Mouse (Mus musculus): Measurements from ENCODE around the gene Kif13a. TPM values are rescaled to one million over a fixed set of nuclear protein-coding genes. Genes with fewer than 3 reads are reported as not detected.

The Kif13a gene
- polyA plus RNA-seq, 1 experiment from 2014 or later = 23.1 TPM

- WGBS = 97% methylated on average over 9 of the region's 9 CpGs
- H3K9me3 ChIP-seq (ENCODE audit: control insufficient read depth, low read length) = no peaks in the 10 kb centered on the region
- no peaks in the 10 kb centered on the region; the same call in 1 of the 2 replicates for H3K36me3 ChIP-seq (ENCODE audit: control insufficient read depth, insufficient read depth, low read length)
- no peak for ATAC-seq (replicated peaks; ENCODE audit: low FRiP score)
- no peak overlapping the region for H3K4me3 ChIP-seq (ENCODE audit: low read depth, low read length)
- no peak overlapping the region for H3K27ac ChIP-seq (ENCODE audit: low read depth, low read length)
- no peaks in the 10 kb centered on the region for H3K4me1 ChIP-seq (replicated peaks; ENCODE audit: control insufficient read depth, insufficient read depth, low read length)
- no peak overlapping the region for H3K9ac ChIP-seq (ENCODE audit: low read length)
- no peaks in the 10 kb centered on the region for H3K27me3 ChIP-seq (ENCODE audit: control insufficient read depth, insufficient read depth, low read length)
- no peak overlapping the region for H3K4me2 ChIP-seq (ENCODE audit: low read depth, low read length, severe bottlenecking)
- DNase-seq (ENCODE audit: low spot score) = no peak
Observed at GRCm38 (mm10) chr13:46763210-46763609, 166.5 kb downstream of the Kif13a start.

GRCm38 (mm10) chr13:46760921-46761320, 168.7 kb downstream of the Kif13a start:
- 75% methylated on average over 6 of the region's 6 CpGs for WGBS
- H3K36me3 ChIP-seq (ENCODE audit: control insufficient read depth, insufficient read depth, low read length) = no peaks in the 10 kb centered on the region; the same call in 1 of the 2 replicates
- H3K27ac ChIP-seq (ENCODE audit: low read depth, low read length) = no peak overlapping the region
- DNase-seq (ENCODE audit: low spot score) = no peak
- no peak overlapping the region for H3K9ac ChIP-seq (ENCODE audit: low read length)
- H3K4me1 ChIP-seq (replicated peaks; ENCODE audit: control insufficient read depth, insufficient read depth, low read length) = no peaks in the 10 kb centered on the region
- H3K9me3 ChIP-seq (ENCODE audit: control insufficient read depth, low read length) = no peaks in the 10 kb centered on the region
- no peak for ATAC-seq (replicated peaks; ENCODE audit: low FRiP score)
- no peaks in the 10 kb centered on the region for H3K27me3 ChIP-seq (ENCODE audit: control insufficient read depth, insufficient read depth, low read length)
- no peak overlapping the region for H3K4me3 ChIP-seq (ENCODE audit: low read depth, low read length)
- no peak overlapping the region for H3K4me2 ChIP-seq (ENCODE audit: low read depth, low read length, severe bottlenecking)

- Histone ChIP-seq H3K27me3 (ENCODE audit: control insufficient read depth, insufficient read depth, low read length) (no peaks in the 10 kb centered on the region), H3K4me1 (replicated peaks; ENCODE audit: control insufficient read depth, insufficient read depth, low read length) (no peaks in the 10 kb centered on the region), H3K9ac (ENCODE audit: low read length) (no peak overlapping the region), H3K27ac (ENCODE audit: low read depth, low read length) (no peak overlapping the region), H3K9me3 (ENCODE audit: control insufficient read depth, low read length) (no peaks in the 10 kb centered on the region), H3K36me3 (ENCODE audit: control insufficient read depth, insufficient read depth, low read length) (no peaks in the 10 kb centered on the region; the same call in 1 of the 2 replicates), H3K4me2 (ENCODE audit: low read depth, low read length, severe bottlenecking) (no peak overlapping the region), H3K4me3 (ENCODE audit: low read depth, low read length) (no peak overlapping the region)
- WGBS = 64% methylated on average over 8 of the region's 8 CpGs
- DNase-seq (ENCODE audit: low spot score) = no peak
- no peak for ATAC-seq (replicated peaks; ENCODE audit: low FRiP score)
Observed at GRCm38 (mm10) chr13:46759281-46759809, 170.3 kb downstream of the Kif13a start.

DNA sequence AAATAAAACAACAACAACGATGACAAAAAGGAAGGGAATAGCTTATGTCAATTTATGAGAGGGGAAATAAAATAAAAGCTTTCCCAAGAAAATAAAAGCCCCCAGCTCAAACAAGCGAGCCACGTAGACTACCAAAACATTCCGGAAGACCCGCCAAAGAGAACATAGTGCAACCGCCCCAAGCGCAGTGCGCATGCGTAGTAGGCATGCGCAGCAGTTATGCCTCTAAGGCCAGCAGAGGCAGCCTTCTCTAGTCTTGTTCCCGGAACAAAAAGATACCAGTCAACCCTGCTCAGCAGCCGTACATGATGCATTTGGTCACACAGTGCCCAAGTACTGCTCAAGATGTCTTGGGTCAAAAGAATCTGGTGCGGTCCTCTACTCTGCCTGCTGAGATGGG, 171.0 kb downstream of the Kif13a start:
- no peaks in the 10 kb centered on the region for H3K4me1 ChIP-seq (replicated peaks; ENCODE audit: control insufficient read depth, insufficient read depth, low read length)
- H3K4me3 ChIP-seq (ENCODE audit: low read depth, low read length) = no peak overlapping the region
- no peaks in the 10 kb centered on the region for H3K9me3 ChIP-seq (ENCODE audit: control insufficient read depth, low read length)
- no peak overlapping the region for H3K27ac ChIP-seq (ENCODE audit: low read depth, low read length)
- no peaks in the 10 kb centered on the region; the same call in 1 of the 2 replicates for H3K36me3 ChIP-seq (ENCODE audit: control insufficient read depth, insufficient read depth, low read length)
- WGBS = 95% methylated on average over 13 of the region's 13 CpGs
- no peak overlapping the region for H3K9ac ChIP-seq (ENCODE audit: low read length)
- H3K27me3 ChIP-seq (ENCODE audit: control insufficient read depth, insufficient read depth, low read length) = no peaks in the 10 kb centered on the region
- no peak for DNase-seq (ENCODE audit: low spot score)
- ATAC-seq (replicated peaks; ENCODE audit: low FRiP score) = no peak
- no peak overlapping the region for H3K4me2 ChIP-seq (ENCODE audit: low read depth, low read length, severe bottlenecking)

DNA sequence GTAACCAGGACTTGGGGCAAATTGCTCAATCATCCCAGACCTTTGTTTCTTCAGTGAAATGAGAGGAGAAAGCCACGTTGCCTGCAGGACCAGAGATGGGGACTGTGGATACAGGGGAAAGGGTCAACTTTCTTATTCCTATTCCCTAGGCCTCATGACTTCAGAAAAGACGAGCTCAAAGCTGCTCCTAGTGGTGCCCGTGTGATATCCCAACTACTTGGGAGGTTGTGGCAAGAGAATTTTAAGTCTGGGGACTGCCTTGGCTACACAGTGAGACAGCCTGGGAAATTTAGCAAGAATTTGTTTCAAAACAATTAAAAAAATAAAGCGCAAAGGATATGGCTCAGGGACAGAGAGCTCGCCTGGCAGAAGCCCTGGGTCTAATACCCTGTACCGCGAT, 171.7 kb downstream of the Kif13a start:
- Histone ChIP-seq H3K9ac (ENCODE audit: low read length) (no peak overlapping the region), H3K36me3 (ENCODE audit: control insufficient read depth, insufficient read depth, low read length) (no peaks in the 10 kb centered on the region; the same call in 1 of the 2 replicates), H3K4me2 (ENCODE audit: low read depth, low read length, severe bottlenecking) (no peak overlapping the region), H3K27ac (ENCODE audit: low read depth, low read length) (no peak overlapping the region), H3K27me3 (ENCODE audit: control insufficient read depth, insufficient read depth, low read length) (no peaks in the 10 kb centered on the region), H3K4me3 (ENCODE audit: low read depth, low read length) (no peak overlapping the region), H3K4me1 (replicated peaks; ENCODE audit: control insufficient read depth, insufficient read depth, low read length) (no peaks in the 10 kb centered on the region), H3K9me3 (ENCODE audit: control insufficient read depth, low read length) (no peaks in the 10 kb centered on the region)
- WGBS = 90% methylated on average over 7 of the region's 7 CpGs
- ATAC-seq (replicated peaks; ENCODE audit: low FRiP score) (no peak), DNase-seq (ENCODE audit: low spot score) (no peak)

DNA sequence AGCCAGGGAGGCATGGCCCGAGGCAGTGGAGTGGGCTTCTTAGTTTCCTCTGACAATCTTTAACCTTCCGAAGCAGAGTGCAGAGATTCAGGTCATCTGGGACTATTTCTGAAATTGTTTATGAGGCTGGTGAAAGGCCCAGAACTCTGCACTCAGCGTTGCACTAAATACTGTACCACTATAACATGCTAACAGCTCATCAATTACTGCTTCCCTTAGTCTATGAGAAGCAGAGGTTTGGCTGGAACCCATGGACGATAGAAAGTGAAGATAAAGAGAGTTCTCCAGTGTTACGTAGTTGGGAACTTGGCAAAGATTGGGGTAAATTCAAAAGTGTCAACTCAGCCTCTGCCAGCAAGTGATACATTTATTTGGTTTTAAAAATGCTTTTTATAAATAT, 176.4 kb downstream of the Kif13a start:
- no peak overlapping the region for H3K4me3 ChIP-seq (ENCODE audit: low read depth, low read length)
- no peaks in the 10 kb centered on the region for H3K9me3 ChIP-seq (ENCODE audit: control insufficient read depth, low read length)
- no peak overlapping the region for H3K4me2 ChIP-seq (ENCODE audit: low read depth, low read length, severe bottlenecking)
- no peaks in the 10 kb centered on the region for H3K4me1 ChIP-seq (replicated peaks; ENCODE audit: control insufficient read depth, insufficient read depth, low read length)
- no peaks in the 10 kb centered on the region for H3K36me3 ChIP-seq (ENCODE audit: control insufficient read depth, insufficient read depth, low read length)
- no peak overlapping the region for H3K9ac ChIP-seq (ENCODE audit: low read length)
- WGBS = 91% methylated on average over 5 of the region's 5 CpGs
- H3K27me3 ChIP-seq (ENCODE audit: control insufficient read depth, insufficient read depth, low read length) = no peaks in the 10 kb centered on the region
- H3K27ac ChIP-seq (ENCODE audit: low read depth, low read length) = no peak overlapping the region
- ATAC-seq (replicated peaks; ENCODE audit: low FRiP score) (no peak), DNase-seq (ENCODE audit: low spot score) (no peak)

- H3K27me3 ChIP-seq (ENCODE audit: control insufficient read depth, insufficient read depth, low read length) = no peaks in the 10 kb centered on the region
- no peak overlapping the region for H3K9ac ChIP-seq (ENCODE audit: low read length)
- H3K27ac ChIP-seq (ENCODE audit: low read depth, low read length) = no peak overlapping the region
- DNase-seq (ENCODE audit: low spot score) = no peak
- no peaks in the 10 kb centered on the region for H3K4me1 ChIP-seq (replicated peaks; ENCODE audit: control insufficient read depth, insufficient read depth, low read length)
- H3K9me3 ChIP-seq (ENCODE audit: control insufficient read depth, low read length) = no peaks in the 10 kb centered on the region
- ATAC-seq (replicated peaks; ENCODE audit: low FRiP score) = no peak
- H3K4me2 ChIP-seq (ENCODE audit: low read depth, low read length, severe bottlenecking) = no peak overlapping the region
- no peaks in the 10 kb centered on the region for H3K36me3 ChIP-seq (ENCODE audit: control insufficient read depth, insufficient read depth, low read length)
- 81% methylated on average over 13 of the region's 13 CpGs for WGBS
- no peak overlapping the region for H3K4me3 ChIP-seq (ENCODE audit: low read depth, low read length)
Observed at GRCm38 (mm10) chr13:46752566-46753229, 177.0 kb downstream of the Kif13a start.

DNA sequence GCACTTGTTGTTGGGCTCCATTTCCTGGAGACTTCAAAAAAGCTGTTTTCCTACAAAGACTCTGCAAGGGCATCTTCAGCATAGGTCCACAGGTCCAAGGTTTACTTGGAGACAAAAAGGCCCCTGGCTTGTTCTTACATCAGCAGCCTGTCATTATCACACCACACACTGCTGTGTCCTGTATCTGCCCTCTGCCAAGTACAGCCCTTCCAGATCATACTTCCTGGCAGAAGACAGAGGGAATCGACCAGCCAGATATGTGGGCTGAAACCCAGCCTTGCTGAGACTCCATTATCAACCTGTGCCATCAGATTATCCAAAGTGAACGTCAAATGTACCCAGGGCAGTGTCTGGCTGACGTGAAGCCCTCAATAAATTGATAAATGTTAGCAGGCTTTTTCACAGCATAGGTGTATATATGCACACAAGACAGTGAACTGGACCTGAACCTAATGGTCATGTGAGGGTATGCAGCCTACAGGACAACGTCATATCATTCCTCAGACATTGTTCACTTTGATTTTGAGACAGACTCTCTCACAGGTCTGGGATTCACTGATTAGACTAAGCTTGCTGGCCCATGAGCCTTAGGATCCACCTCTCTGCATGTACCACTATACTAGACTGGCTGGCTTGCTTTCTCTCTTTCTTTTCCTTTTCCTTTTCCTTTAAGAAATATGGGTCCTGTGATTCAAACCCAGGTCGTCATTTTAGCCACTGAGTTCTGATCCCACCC, 181.4 kb downstream of the Kif13a start:
- Histone ChIP-seq H3K4me3 (ENCODE audit: low read depth, low read length) (no peak overlapping the region), H3K27ac (ENCODE audit: low read depth, low read length) (no peak overlapping the region), H3K9ac (ENCODE audit: low read length) (no peak overlapping the region), H3K27me3 (ENCODE audit: control insufficient read depth, insufficient read depth, low read length) (no peaks in the 10 kb centered on the region), H3K36me3 (ENCODE audit: control insufficient read depth, insufficient read depth, low read length) (no peaks in the 10 kb centered on the region), H3K4me1 (replicated peaks; ENCODE audit: control insufficient read depth, insufficient read depth, low read length) (no peaks in the 10 kb centered on the region), H3K4me2 (ENCODE audit: low read depth, low read length, severe bottlenecking) (no peak overlapping the region), H3K9me3 (ENCODE audit: control insufficient read depth, low read length) (no peaks in the 10 kb centered on the region)
- DNase-seq (ENCODE audit: low spot score) (no peak), ATAC-seq (replicated peaks; ENCODE audit: low FRiP score) (no peak)
- 89% methylated on average over 5 of the region's 5 CpGs for WGBS
